Comparison of ENCODE assay signal across 30 mouse cellular contexts in genomic region chr7:47409545-47409944, GRCm38 (mm10). TPM values are rescaled to one million over a fixed set of nuclear protein-coding genes. Genes with fewer than 3 reads are reported as not detected.
DNase-seq lines count a peak whose midpoint lies in the region; ATAC-seq lines count a peak whose summit lies in the region.
"Had no signal": no experiment of that assay in that cellular context is flagged by ENCODE, and none has a peak within 500 bp of the region (broad histone marks: within the 10 kb centered on the region; RNA-seq: fewer than 3 reads in every experiment).

No protein-coding gene starts in this region.

- DNase-seq in MEL-GATA-1-ER (ENCODE audit: extremely low read depth, low read depth) = peak; percentile 86
- no peak for DNase-seq in left cerebral cortex, adult 8-10 months (ENCODE audit: low spot score in 2 of 2)
- DNase-seq in forebrain, embryonic 11.5 days (ENCODE audit: low spot score) = no peak
- DNase-seq: adrenal gland, adult 2 months; adrenal gland, postnatal 14 days; cerebellum, adult 11 months; cerebellum, adult 2 months; cerebellum, postnatal 10 days; cerebellum, postnatal 36 days; forebrain, postnatal 0 days; gastrocnemius, adult 2 months; gastrocnemius, postnatal 14 days; heart, adult 18-20 months; heart, postnatal 10 days; heart, postnatal 4 days had no signal

- H3K4me3 ChIP-seq in neural tube, embryonic 15.5 days (replicated peaks) = no peak overlapping the region
- no peak overlapping the region for H3K4me3 ChIP-seq in forebrain, embryonic 11.5 days (ENCODE audit: low read depth, low read length)
- H3K4me3 ChIP-seq: forebrain, embryonic 10.5 days; gastrocnemius, adult 2 months; heart, embryonic 12.5 days; heart, embryonic 15.5 days; hindbrain, embryonic 13.5 days; intestine, embryonic 15.5 days had no signal

- no peaks in the 10 kb centered on the region for H3K4me1 ChIP-seq in neural tube, embryonic 15.5 days
- H3K4me1 ChIP-seq in forebrain, embryonic 11.5 days (replicated peaks; ENCODE audit: control insufficient read depth, insufficient read depth, low read length) = no peaks in the 10 kb centered on the region
- H3K4me1 ChIP-seq: forebrain, embryonic 10.5 days; heart, embryonic 12.5 days; heart, embryonic 15.5 days; hindbrain, embryonic 13.5 days; intestine, embryonic 15.5 days had no signal

- H3K4me2 ChIP-seq in neural tube, embryonic 15.5 days = no peak overlapping the region
- no peak overlapping the region for H3K4me2 ChIP-seq in forebrain, embryonic 11.5 days (ENCODE audit: low read depth, low read length, severe bottlenecking)
- H3K4me2 ChIP-seq: heart, embryonic 12.5 days; heart, embryonic 15.5 days; hindbrain, embryonic 13.5 days; intestine, embryonic 15.5 days had no signal

- no peak overlapping the region for H3K9ac ChIP-seq in neural tube, embryonic 15.5 days (replicated peaks)
- no peak overlapping the region for H3K9ac ChIP-seq in forebrain, embryonic 11.5 days (ENCODE audit: low read length)
- H3K9ac ChIP-seq: forebrain, postnatal 0 days; heart, embryonic 12.5 days; heart, embryonic 15.5 days; hindbrain, embryonic 13.5 days; intestine, embryonic 15.5 days had no signal

- no peak overlapping the region for H3K27ac ChIP-seq in neural tube, embryonic 15.5 days (replicated peaks)
- H3K27ac ChIP-seq in forebrain, embryonic 11.5 days (ENCODE audit: low read depth, low read length) = no peak overlapping the region
- H3K27ac ChIP-seq: forebrain, embryonic 10.5 days; gastrocnemius, adult 2 months; heart, embryonic 15.5 days; hindbrain, embryonic 13.5 days; intestine, embryonic 15.5 days had no signal

- H3K27me3 ChIP-seq in neural tube, embryonic 15.5 days (replicated peaks) = no peaks in the 10 kb centered on the region
- H3K27me3 ChIP-seq in forebrain, embryonic 11.5 days (ENCODE audit: control insufficient read depth, insufficient read depth, low read length) = no peaks in the 10 kb centered on the region
- H3K27me3 ChIP-seq: heart, embryonic 12.5 days; heart, embryonic 15.5 days; hindbrain, embryonic 13.5 days; intestine, embryonic 15.5 days had no signal

- H3K36me3 ChIP-seq in neural tube, embryonic 15.5 days = no peaks in the 10 kb centered on the region
- no peaks in the 10 kb centered on the region for H3K36me3 ChIP-seq in forebrain, embryonic 11.5 days (ENCODE audit: control insufficient read depth, insufficient read depth, low read length)
- H3K36me3 ChIP-seq: forebrain, embryonic 10.5 days; heart, embryonic 12.5 days; heart, embryonic 15.5 days; hindbrain, embryonic 13.5 days; intestine, embryonic 15.5 days had no signal

- peak; percentile 83 to 93 for ATAC-seq in hematopoietic stem cell, adult 5-6 weeks (replicated peaks in 1 of 2; ENCODE audit: insufficient read depth in 1 of 2, low FRiP score in 2 of 2, low TSS enrichment in 1 of 2, low read depth in 1 of 2, poor library complexity in 2 of 2, severe bottlenecking in 2 of 2)
- peak; percentile 91 for ATAC-seq in megakaryocyte-erythroid progenitor cell, adult 5-6 weeks (replicated peaks; ENCODE audit: low FRiP score, low TSS enrichment, poor library complexity, severe bottlenecking)
- ATAC-seq in neural tube, embryonic 15.5 days (ENCODE audit: low FRiP score) = no peak
- no peak for ATAC-seq in forebrain, embryonic 11.5 days (replicated peaks; ENCODE audit: low FRiP score)
- ATAC-seq: forebrain, embryonic 14.5 days; forebrain, postnatal 0 days; hindbrain, embryonic 16.5 days; intestine, embryonic 15.5 days had no signal

- 50% methylated on average over 1 of the region's 1 CpGs for WGBS in neural tube, embryonic 15.5 days
- WGBS in forebrain, embryonic 11.5 days = 57% methylated on average over 1 of the region's 1 CpGs

- 0 out of 2 replicates have a peak, but pooled peaks cover 5% of the 10 kb centered on the region for H3K9me3 ChIP-seq in neural tube, embryonic 15.5 days (replicated peaks)
- H3K9me3 ChIP-seq in forebrain, embryonic 11.5 days (ENCODE audit: control insufficient read depth, low read length) = peaks cover 5% of the 10 kb centered on the region
- H3K9me3 ChIP-seq: heart, embryonic 15.5 days; intestine, embryonic 15.5 days had no signal

RNA-seq across cellular contexts. Expression of gene Mrgpra2a, which starts 42.4 kb away (rescaled TPM):
- total RNA-seq in hematopoietic stem cell, adult 5-6 weeks (2017) = 3.7 TPM in 1 of 2 replicates, not detected in the other
- not detected in 2 replicates for total RNA-seq in megakaryocyte-erythroid progenitor cell, adult 5-6 weeks (2014; fragmentation: Nextera tagmentation)
- total RNA-seq in megakaryocyte-erythroid progenitor cell, adult 5-6 weeks (2017) = not detected in 2 replicates
- not detected in 2 replicates for polyA plus RNA-seq in neural tube, embryonic 15.5 days (2015; fragmentation: Nextera tagmentation; extraction: Ambion mirVana)
- total RNA-seq in left cerebral cortex, adult 8-10 months (2022) = not detected
- polyA plus RNA-seq in forebrain, embryonic 11.5 days (2014; fragmentation: Nextera tagmentation; extraction: Ambion mirVana) = not detected in 2 replicates
- total RNA-seq: adrenal gland, adult 2 months; adrenal gland, postnatal 14 days; ES-E14; forebrain, postnatal 0 days; gastrocnemius, adult 2 months; gastrocnemius, postnatal 14 days; gastrocnemius, postnatal 4 days; heart, adult 18-20 months; heart, postnatal 10 days; heart, postnatal 4 days had no signal
- polyA plus RNA-seq: adrenal gland, adult 2 months; cerebellum, adult 2 months; embryonic facial prominence, embryonic 11.5 days; forebrain, embryonic 10.5 days; forebrain, embryonic 14.5 days; forebrain, postnatal 0 days; frontal cortex, adult 2 months; heart, embryonic 12.5 days; heart, embryonic 15.5 days; hindbrain, embryonic 13.5 days; hindbrain, embryonic 16.5 days; intestine, embryonic 15.5 days had no signal

RNA-seq across cellular contexts. Expression of gene Mrgpra1, which starts 55.5 kb away (rescaled TPM):
- total RNA-seq in hematopoietic stem cell, adult 5-6 weeks (2017) = not detected in 2 replicates
- not detected in 2 replicates for total RNA-seq in megakaryocyte-erythroid progenitor cell, adult 5-6 weeks (2014; fragmentation: Nextera tagmentation)
- not detected in 2 replicates for total RNA-seq in megakaryocyte-erythroid progenitor cell, adult 5-6 weeks (2017)
- polyA plus RNA-seq in neural tube, embryonic 15.5 days (2015; fragmentation: Nextera tagmentation; extraction: Ambion mirVana) = 0.22 and 0.88 TPM in 2 replicates
- total RNA-seq in left cerebral cortex, adult 8-10 months (2022) = not detected
- not detected in 2 replicates for polyA plus RNA-seq in forebrain, embryonic 11.5 days (2014; fragmentation: Nextera tagmentation; extraction: Ambion mirVana)
- total RNA-seq: adrenal gland, adult 2 months; adrenal gland, postnatal 14 days; adrenal gland, postnatal 4 days; ES-E14; forebrain, postnatal 0 days; gastrocnemius, adult 2 months; gastrocnemius, postnatal 14 days; gastrocnemius, postnatal 4 days; heart, adult 18-20 months; heart, postnatal 10 days; heart, postnatal 4 days had no signal
- polyA plus RNA-seq: adrenal gland, adult 2 months; cerebellum, adult 2 months; embryonic facial prominence, embryonic 11.5 days; forebrain, embryonic 10.5 days; forebrain, embryonic 14.5 days; forebrain, postnatal 0 days; frontal cortex, adult 2 months; heart, embryonic 12.5 days; heart, embryonic 15.5 days; hindbrain, embryonic 13.5 days; hindbrain, embryonic 16.5 days; intestine, embryonic 15.5 days had no signal

Comparison
In these comparisons a context has a peak if more than half of its experiments do, and no peak if none do; other contexts are left out.
1. ATAC-seq: peak in hematopoietic stem cell, adult 5-6 weeks (2 of 2) and megakaryocyte-erythroid progenitor cell, adult 5-6 weeks (single experiment); none in neural tube, embryonic 15.5 days (single experiment) and forebrain, embryonic 11.5 days (single experiment).